Mouse (Mus musculus) frontal cortex, postnatal 25 days (tissue): ENCODE results near the gene Rhd.
"Not testable (repeated sequence)": the region's sequence is repeated elsewhere in the genome, so short reads cannot be mapped to it uniquely, and the experiment has no call there.

Experiments used
- DNase-seq, 2 experiments: peaks; one replicate each; pipeline ENCODE4 v3.0.0; 2022; ENCODE audit warnings: low spot score in 2 of 2

The Rhd gene

GRCm38 (mm10) chr4:134863937-134864729, at the start of gene Rhd:
Gene Rhd (plus strand): TSS chr4:134864536.
- DNase-seq, result no peak

DNA sequence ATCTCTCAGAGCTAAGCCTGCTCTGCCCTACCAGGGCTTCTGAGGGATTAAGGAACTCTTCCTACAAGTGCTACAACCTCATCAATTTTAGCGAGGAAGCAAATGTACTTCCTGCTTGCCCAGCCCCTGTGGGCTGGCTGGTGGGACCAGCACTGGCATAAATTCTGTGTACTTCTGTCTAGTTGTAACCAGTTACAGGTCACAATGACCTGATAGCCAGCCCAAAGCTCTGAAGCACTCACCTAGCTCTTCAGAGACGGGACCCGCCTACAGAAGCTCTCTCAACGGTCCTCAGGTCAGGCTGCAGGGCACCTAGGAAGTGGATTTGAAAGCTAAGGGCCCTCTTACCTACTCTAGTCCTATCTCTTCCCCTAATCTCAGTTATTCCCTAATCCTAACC, 46.6 kb upstream of the Rhd start:
- no peak for DNase-seq

- DNase-seq, result no peak
Observed at GRCm38 (mm10) chr4:134821061-134821460, 43.3 kb upstream of the Rhd start.

DNA sequence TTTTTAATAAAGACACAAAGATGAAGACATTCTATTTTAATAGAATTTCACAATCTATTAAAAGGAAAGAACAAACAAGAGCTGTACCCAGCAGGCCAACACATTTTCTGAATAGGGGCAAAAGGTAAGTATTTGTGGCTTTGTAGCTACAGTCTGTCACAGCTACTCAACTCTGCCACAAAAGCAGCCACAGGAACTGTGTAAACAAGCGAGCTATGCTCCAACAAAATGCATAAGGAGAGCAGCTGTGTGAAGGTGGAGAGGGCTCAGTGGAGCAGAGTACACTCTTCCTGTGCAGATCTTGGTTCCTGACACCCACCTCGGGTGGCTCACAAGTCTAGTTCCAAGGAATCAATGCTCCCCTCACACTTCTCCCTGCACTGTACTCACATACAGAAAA, 40.8 kb upstream of the Rhd start:
- no peak for DNase-seq

- DNase-seq, result not testable (repeated sequence)
Observed at GRCm38 (mm10) chr4:134825864-134826263, 38.5 kb upstream of the Rhd start.

GRCm38 (mm10) chr4:134826348-134826747, 38.0 kb upstream of the Rhd start:
- no peak for DNase-seq

- DNase-seq, result no peak
Observed at GRCm38 (mm10) chr4:134827806-134828205, 36.5 kb upstream of the Rhd start.

- no peak for DNase-seq
Observed at GRCm38 (mm10) chr4:134831934-134832333, 32.4 kb upstream of the Rhd start.

GRCm38 (mm10) chr4:134835486-134835885, 28.9 kb upstream of the Rhd start:
- DNase-seq, result no peak

DNA sequence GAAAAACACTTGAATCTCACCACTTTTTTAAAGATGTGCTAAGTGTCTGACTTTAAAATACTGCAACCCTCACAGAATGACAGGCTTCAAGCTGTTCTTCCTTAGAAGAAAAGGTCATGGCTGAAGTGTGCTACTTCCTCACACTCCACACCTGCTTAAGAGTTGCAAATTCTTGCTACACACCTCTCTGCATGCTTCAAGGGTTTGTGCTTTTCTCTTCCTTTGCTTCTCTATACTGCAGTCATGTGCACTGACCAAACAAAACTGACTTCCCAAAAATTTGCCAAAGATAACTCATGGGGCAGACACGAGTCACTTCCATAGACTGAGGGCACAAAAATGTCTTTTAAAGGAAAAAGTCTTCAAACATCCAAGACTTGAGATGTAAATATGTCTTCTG, 26.1 kb upstream of the Rhd start:
- DNase-seq, result no peak

DNA sequence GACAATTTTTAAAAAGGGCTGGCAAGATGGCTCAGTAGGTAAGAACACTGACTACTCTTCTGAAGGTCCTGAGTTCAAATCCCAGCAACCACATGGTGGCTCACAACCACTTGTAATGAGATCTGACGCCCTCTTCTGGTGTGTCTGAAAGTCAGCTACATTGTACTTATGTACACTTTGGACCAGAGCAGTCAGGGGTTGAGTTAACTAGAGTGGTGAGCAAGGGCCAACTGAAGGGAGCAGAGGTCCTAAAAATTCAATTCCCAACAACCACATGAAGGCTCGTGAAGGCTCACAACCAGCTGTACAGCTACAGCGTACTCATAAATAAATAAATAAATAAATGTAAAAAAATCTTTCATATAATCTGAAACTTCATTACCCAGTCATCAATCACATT, 25.6 kb upstream of the Rhd start:
- not testable (repeated sequence) for DNase-seq

GRCm38 (mm10) chr4:134840231-134840630, 24.1 kb upstream of the Rhd start:
- no peak for DNase-seq

DNA sequence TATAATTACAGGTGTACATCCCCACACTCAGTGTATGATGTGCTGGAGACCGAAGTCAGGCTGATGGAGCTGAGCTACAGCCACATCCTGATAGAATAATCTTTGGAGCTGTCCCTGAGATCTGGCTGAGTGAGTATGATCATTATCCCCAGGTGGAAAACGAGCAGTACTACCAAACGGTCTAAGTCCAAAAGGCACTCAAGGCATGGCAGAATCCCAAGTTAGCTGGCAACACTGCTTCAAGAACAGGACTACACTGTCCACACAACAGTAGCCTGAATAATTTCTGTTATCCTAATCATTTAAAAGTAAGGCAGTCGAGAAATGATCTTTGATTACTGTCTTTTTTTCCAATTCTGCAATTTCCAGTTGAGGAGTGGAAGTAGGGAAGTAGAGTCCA, 20.8 kb upstream of the Rhd start:
- DNase-seq, result no peak

GRCm38 (mm10) chr4:134847587-134847986, 16.7 kb upstream of the Rhd start:
- no peak for DNase-seq

DNA sequence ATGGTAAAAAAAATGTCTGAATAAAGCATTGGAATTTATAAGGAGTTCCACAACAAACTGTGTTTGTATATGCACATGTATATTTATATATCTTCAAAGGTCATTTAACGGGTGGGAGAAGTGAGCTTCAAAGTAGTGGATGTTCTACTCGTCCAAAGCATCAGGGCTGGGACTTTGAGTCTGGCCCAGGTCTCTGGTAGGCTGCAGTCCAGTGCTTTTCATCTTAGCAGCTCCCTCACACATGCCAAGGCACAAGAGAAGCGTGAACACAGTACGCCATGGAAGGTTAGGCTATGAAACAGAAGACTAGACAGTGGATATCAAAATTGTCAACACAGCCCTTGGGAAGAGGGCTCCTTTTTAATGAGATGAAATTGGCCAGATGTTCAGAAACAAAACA, 13.8 kb upstream of the Rhd start:
- DNase-seq, result no peak

DNA sequence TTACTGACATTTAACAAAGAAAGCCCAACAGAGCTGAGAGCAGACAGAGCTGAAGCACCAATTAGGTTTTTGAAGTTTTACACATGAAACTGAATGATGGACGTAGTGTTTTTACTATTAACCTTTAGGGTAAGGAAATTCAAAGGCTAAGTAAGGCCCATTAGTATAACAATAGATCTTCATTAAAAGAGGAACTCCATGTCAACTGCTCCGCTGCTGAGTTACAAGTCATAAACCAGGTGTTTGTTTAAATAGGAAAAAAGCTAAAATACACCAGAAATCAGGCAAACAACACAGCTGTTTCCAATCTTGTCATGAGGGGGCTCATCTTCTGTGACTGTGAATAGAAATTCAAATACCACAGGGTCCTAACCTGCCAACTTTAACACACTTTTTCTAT, 13.1 kb upstream of the Rhd start:
- DNase-seq, result no peak

DNA sequence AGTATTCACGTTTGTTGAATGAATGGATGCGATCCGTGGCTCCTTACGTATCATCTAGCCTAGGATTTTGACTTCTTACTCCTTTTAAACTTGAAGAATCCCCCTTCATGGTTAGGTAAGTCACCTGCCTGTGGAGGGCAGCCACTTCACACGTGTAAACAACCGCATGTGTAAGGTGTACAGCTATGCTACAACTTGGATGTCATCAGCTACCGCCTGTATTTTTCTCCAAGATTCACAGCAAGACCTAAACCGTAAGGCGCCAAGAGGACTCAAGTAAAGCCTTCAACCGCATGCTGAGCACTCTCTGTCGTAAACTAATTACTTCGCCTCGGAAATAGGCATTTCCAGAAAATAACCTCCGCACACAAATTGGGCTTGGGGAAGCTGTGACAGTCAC, 12.5 kb upstream of the Rhd start:
- DNase-seq, result no peak

GRCm38 (mm10) chr4:134852438-134853255, 11.7 kb upstream of the Rhd start:
- peak; percentile 9 to 18 for DNase-seq

GRCm38 (mm10) chr4:134853259-134853636, 11.1 kb upstream of the Rhd start, which contains the start of gene Maco1:
Gene Maco1 (minus strand): TSS chr4:134853345.
- DNase-seq, result peak; percentile 100

DNA sequence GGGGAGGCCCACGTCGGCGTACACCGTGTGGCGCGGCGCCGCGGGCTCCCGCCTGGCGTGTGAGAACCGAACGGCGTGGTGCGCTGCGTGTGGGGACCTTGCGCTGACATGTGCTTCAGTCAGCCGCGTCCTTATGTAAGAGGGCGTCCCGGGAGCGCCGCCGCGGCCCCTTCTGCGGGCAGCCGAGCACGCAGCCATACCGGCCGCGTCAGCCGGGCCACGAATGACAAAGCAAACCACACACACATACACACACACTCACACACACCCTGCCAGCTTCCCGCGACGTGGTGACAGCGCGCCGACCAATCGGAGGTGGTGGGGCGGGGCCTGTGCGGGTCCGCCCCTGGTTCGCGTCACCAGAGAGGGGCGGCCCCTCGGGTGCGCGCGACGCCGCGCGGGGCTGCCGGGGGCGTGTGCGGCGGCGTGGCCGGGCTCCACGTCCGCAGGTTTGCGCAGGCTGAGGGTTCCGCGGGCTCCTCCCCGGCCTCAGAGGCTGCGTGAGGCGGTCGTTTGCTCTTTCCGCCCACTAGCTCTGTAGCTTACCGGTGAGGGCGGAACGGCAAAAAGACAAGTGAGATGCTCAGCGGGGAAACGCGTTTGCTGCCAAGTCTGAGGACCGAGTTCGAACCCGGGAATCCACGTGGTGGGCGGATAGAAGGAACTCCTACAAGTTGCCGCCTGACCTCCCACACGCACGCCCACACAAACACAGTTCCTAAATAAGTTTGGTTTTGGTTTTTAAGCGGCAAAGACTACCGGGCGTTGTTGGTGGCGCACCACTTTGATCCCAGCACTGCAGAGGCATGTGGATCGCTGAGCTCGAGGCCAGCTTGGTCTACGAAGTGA, 10.5 kb upstream of the Rhd start:
- DNase-seq, result peak in 1 of 2 experiments; percentile 92

- DNase-seq, result no peak
Observed at GRCm38 (mm10) chr4:134855371-134855770, 9.0 kb upstream of the Rhd start.

DNA sequence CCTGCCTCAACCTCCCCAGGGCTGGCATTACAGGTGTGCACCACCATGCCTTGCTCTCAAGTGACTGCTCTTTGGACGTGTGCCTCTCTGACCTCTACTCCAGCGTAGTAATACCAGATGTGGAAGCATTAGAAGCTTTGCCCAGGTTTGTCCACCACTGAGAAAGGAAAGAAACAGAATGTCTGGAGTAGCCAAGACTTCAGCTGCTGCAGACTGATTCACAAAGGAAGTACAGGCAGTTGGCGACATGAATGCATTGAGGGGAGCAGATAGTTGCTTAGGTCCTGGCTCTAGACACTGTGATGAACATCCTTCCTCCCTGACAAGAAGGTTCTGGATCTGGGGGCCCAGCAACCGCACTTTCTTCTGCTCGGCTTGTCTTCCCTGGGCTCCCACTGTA, 8.3 kb upstream of the Rhd start:
- DNase-seq, result no peak
